Mouse (Mus musculus): ENCODE measurements around the gene Sparc. TPM values are rescaled to one million over a fixed set of nuclear protein-coding genes. Genes with fewer than 3 reads are reported as not detected.

Gene Sparc
- total RNA-seq, 2 experiments from 2014 or later: 1,630 to 1,800 TPM

GRCm38 (mm10) chr11:55412680-55413415 is 10.1 kb downstream of the Sparc start:
- DNase-seq: no peak
- intact Hi-C loops (cut with DNase I; ENCODE audit: low total_unique reads): no loop called here

- intact Hi-C loops (cut with DNase I; ENCODE audit: low total_unique reads): no loop called here
- DNase-seq: no peak
These were observed 10.9 kb downstream of the Sparc start for GRCm38 (mm10) chr11:55412034-55412433.

GRCm38 (mm10) chr11:55410502-55410901 is 12.5 kb downstream of the Sparc start:
- intact Hi-C loops (cut with DNase I; ENCODE audit: low total_unique reads): no loop called here
- peak; percentile 3 for DNase-seq

- intact Hi-C loops (cut with DNase I; ENCODE audit: low total_unique reads): no loop called here
These were observed 13.0 kb downstream of the Sparc start for GRCm38 (mm10) chr11:55410005-55410404.

DNA sequence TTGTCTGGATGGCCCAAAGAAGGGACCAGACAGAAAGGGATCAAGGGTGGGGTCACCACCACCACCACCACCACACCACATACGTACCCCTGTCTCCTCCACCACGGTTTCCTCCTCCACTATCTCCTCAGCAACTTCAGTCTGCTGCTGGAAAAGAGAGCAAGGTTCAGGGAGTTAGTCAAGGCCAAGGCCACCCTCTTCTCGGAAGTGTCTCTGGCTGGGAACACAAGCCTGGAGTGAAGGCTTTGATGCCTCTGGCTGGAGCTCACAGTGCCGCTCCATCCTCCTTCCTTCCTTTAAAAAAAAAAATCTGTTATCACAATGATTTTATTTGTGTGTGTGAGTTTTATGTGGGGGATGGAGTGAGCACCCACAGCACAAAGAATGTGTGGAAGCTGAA is 15.8 kb downstream of the Sparc start:
- peak; percentile 2 for DNase-seq
- intact Hi-C loops (cut with DNase I; ENCODE audit: low total_unique reads): no loop called here

More at GRCm38 (mm10) chr11:55410005-55410404, 13.0 kb downstream of the Sparc start:
- no peak for DNase-seq

DNA sequence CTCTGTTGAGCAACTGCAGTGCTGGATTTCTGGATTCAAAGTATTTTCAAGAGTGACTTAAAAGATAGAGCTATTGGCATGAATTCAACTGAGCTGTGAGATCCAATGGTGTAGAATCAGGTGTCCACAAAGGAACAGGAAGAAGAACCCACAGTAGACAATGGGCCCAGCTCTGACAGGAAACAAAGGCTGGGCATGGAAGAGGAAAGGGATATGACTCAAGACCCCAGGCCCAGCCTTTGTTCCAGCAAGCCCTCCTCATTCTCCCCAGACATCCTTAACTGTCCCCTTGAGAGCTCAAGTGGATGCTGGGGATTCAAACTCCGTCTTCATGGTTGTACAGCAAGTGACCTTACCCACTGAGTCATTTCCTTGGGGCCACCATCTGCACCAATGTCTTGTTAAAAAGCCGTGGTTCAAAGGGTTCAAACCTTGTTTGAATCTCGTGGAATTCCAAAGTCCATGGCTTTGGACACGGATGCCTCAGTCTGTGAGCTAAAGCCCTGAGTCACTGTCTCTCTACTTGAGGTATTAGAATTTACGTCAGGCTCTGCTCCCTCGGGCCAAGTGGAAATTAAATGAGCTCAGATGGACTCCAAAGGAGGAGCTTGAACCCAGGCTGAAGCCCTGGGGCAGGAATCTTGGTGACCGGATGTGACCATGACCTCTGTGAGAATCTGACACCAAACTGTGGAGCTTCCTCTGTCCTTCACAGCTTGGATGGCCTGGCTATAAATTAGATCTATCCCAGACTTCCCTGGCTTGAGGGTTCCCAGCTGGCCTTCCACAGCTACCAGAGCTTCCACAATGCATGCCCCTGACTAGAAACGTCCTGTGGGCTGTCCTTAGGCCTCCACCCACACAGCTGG is 17.1 kb downstream of the Sparc start:
- intact Hi-C loops (cut with DNase I; ENCODE audit: low total_unique reads): no loop called here
- peak; percentile 31 for DNase-seq

DNA sequence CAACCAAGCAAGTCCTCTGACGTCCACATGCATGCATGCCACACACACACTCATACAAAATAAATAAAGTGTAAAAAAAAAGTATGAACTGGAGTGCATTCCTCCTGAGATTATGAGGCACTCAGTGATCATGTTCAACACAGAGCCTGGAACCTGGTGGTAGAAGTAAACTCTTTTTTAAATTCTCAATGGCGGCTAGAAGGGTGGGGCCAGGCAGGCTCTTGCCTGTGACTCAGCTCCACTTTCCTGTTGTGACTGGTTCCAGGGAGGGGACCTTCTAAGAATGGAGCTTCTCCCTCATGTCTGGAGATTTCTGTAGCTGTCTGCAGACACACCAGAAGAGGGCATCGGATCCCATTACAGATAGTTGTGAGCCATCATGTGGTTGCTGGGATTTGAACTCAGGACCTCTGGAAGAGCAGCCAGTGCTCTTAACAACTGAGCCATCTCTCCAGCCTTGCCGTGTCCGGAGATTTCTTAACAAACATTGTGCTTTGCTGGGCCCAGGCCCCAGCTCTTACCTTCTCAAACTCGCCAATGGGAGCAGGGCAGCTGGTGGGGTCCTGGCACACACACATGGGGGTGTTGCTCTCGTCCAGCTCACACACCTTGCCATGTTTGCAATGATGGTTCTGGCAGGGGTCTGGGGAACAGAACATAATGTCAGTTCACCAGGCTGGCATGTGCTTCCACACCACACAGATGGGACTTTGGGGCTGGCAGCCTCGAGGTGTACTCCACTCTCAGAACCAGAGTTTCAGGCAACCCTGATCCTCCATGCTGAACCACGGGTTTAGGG is 18.1 kb downstream of the Sparc start:
- DNase-seq: no peak
- intact Hi-C loops (cut with DNase I; ENCODE audit: low total_unique reads): no loop called here

DNA sequence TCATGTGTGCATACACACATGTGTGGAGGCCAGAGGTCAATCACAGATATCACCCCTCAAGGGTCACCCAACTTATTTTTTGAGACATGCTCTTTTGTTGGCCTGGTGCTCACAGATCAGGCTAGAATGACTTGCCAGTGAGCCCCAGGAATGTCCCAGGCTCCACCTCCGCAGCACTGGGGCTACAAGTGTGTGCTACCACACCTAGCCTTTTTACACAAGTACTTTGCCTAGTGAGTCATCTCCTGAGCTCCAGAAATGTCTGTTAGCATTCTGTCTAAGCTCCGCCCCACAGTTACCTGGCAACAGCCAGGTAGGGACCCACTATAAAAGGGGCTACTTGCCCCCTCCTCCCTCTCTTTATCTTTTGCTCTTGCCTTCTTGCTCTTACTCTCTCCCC is 22.1 kb downstream of the Sparc start:
- intact Hi-C loops (cut with DNase I; ENCODE audit: low total_unique reads): no loop called here
- DNase-seq: no peak

- intact Hi-C loops (cut with DNase I; ENCODE audit: low total_unique reads): no loop called here
- no peak for DNase-seq
These were observed 24.6 kb downstream of the Sparc start for GRCm38 (mm10) chr11:55398371-55398770.

- intact Hi-C loops (cut with DNase I; ENCODE audit: low total_unique reads): no loop called here
- peak; percentile 62 for DNase-seq
These were observed 25.5 kb downstream of the Sparc start for GRCm38 (mm10) chr11:55397441-55397840.

DNA sequence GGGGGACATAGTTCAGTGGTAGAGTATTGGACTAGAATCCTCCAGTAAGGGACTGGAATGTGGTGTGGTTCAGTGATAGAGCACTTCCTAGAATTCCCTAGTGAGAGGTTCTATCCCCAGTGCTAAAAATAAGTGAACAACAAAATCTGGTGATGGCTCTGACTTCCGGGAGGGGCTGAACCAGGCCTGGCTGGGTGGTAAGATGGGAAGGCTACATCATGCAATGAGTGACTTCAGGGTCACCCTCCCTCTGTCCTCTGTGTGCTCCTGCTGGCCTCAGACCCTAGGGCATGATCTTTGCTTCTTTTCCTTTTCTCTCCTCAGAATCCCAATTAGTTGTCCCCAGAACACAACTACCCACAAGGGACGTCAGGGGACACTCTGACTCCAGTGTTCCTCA is 25.9 kb downstream of the Sparc start:
- DNase-seq: no peak
- intact Hi-C loops (cut with DNase I; ENCODE audit: low total_unique reads): no loop called here

GRCm38 (mm10) chr11:55395073-55395642 is 27.8 kb downstream of the Sparc start:
- intact Hi-C loops (cut with DNase I; ENCODE audit: low total_unique reads): no loop called here
- no peak for DNase-seq

DNA sequence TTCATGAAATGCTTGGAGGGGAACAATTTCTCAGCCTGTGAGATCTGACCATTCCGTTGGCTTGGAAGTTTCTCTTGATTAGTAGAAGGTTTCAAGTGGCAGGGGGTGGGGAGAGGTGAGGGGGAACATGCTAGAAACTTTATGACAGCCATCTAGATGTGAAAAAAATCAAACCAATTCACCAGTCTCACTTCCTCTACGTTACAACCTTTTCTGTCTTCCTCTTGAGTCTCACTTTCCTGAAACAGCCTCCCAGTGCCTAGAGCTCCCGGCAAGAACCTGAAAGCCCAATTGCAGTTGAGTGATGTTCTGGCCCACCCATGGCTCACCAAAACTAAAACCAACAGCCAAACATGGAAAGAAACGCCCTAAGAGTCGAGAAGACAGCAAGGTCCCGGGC is 28.4 kb downstream of the Sparc start:
- no peak for DNase-seq
- intact Hi-C loops (cut with DNase I; ENCODE audit: low total_unique reads): no loop called here

GRCm38 (mm10) chr11:55392474-55392873 is 30.5 kb downstream of the Sparc start:
- peak; percentile 42 for DNase-seq
- intact Hi-C loops (cut with DNase I; ENCODE audit: low total_unique reads): no loop called here

DNA sequence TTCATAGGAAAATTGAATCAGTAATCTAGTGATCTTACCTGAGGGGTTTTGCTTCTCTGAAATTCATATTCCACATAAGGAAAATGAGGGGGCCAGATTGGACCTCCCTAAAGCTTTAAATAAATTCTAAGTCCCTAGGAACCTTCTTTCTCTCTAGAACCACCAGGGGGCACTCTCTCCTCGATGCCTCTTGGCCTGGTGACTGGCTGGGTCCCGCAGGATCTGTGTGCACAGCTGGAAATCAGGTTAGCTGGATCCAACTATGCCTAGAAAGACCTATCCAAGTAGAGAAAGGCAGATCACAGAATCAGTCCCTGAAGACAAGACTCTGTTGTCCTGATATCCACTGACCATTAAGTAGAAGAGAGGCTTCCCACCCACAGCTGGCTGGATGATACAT is 33.2 kb downstream of the Sparc start:
- peak; percentile 69 for DNase-seq
- intact Hi-C loops (cut with DNase I; ENCODE audit: low total_unique reads): loop anchor here (2.0 kb wide), 1 partner anchor 57 kb away; no protein-coding TSS in a partner anchor

DNA sequence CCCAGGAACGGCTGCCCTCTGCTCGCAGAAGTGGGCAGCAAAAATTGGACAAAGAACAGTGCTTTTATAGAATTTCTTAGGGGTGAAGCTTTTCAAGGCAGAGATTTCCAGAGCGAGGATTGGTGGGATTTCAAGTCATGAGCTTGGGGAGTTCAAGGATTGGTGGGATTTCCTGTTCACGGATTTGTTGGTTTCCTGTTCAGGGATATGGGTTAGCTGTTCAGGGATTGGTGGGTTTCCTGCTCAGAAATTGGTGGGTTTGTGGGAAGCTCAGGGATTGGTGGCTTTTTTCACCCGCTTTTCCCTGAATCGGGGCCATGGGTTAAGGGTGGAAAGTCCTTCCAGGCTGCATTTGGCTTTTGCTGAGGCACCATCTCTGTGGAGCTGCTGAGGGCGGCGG is 35.4 kb downstream of the Sparc start:
- intact Hi-C loops (cut with DNase I; ENCODE audit: low total_unique reads): loop anchor here (2.0 kb wide), 1 partner anchor 185 kb away; no protein-coding TSS in a partner anchor
- no peak for DNase-seq

DNA sequence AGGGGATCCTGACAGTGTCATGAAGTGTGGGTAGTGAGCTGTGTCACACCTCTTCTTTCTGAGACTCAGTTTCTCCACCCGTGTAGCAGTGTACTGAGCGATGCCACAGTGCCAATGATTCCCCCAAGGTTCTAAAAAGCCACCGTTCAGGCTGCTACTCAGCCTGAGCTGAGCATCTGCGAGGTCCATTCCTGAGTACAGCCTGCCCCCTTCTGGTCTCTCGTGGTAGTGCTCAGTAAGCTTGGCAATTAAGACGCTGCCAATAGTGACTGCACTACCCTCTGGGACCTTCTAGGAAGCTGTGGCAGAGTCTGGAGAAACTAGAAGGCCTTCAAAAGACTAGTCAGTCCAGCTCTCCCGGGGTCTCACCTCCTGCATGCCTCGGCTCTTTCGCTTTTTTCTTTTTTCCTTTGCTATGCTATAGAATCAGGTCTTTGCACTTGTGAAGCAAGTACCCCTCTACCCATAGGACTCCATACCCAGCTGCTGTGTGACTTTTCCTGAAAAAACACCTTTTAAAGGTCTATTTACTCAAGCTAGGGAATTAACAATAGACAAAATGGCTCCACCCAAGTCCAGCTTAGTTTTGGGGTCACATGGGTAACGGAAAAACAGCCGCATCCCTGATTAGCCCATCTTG is 36.4 kb downstream of the Sparc start:
- intact Hi-C loops (cut with DNase I; ENCODE audit: low total_unique reads): loop anchor here (2.0 kb wide), 1 partner anchor 184 kb away; no protein-coding TSS in a partner anchor
- peak; percentile 80 for DNase-seq

DNA sequence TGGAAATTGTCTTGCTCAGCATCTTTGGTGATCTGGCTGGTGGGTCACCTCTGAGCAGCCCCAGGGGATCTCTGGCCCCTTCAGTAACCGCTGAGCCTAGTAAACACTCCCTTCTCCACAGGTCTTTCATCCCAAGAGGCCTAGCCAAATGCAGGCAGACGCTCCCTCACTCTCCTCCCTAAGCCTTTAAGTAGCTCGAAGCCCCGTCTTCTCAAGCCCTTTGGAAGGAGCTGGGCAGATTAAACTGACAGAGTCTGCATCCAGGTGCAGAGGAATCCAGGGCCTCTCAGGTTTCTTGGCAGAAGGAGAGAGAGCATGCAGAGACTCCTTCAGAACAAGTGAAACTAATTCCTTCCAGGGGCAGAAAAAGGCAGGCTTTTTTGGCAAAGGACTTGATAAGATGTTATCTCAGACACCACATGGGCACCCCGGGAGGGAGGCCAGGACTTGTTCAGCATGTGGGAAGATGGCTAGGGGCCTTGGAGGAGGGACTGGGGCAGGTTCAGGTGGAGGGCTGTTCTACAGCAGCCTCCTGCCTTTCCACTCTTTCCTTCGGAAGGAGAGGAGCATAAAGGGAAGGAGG is 39.4 kb downstream of the Sparc start:
- no peak for DNase-seq
- intact Hi-C loops (cut with DNase I; ENCODE audit: low total_unique reads): no loop called here

- DNase-seq: no peak
- intact Hi-C loops (cut with DNase I; ENCODE audit: low total_unique reads): no loop called here
These were observed 42.1 kb downstream of the Sparc start for GRCm38 (mm10) chr11:55380908-55381307.

All from gastrocnemius, postnatal 14 days (tissue).